Comparison of ENCODE assay signal across 16 mouse cellular contexts in the genomic region with DNA sequence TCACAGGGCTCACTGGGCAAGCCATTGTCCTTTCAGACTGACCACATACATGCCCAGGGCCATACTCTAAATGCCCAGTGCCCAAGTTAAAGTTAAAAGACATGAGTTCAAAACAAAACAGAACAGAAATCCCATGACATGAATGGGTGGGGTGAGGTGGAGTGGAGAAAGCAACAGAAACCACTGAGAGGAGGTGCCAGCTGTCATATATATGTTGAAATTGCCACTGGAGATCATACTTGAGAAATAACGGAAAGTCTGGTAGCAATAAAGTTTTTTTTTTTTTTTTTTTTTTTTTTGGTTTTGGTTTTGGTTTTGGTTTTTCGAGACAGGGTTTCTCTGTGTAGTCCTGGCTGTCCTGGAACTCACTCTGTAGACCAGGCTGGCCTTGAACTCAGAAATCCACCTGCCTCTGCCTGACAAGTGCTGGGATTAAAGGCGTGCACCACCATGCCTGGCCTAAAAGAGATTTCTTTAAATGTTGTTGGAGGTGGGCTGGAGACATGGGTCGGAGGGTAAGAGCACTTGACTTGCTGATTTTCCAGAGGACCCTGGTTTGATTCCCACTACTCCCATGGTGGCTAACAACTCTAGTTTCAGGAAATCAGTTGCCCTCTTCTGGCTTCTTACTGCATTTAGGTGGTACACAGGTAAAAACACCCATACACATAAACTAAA. TPM values are rescaled to one million over a fixed set of nuclear protein-coding genes. Genes with fewer than 3 reads are reported as not detected.
DNase-seq lines count a peak whose midpoint lies in the region; ATAC-seq and TF ChIP-seq lines count a peak whose summit lies in the region.
"Had no signal": no experiment of that assay in that cellular context is flagged by ENCODE, and none has a peak within 500 bp of the region (broad histone marks: within the 10 kb centered on the region; RNA-seq: fewer than 3 reads in every experiment).

No protein-coding gene starts in this region.

- H3K9ac ChIP-seq in heart, adult 2 months (ENCODE audit: low read depth, low read length) = no peak overlapping the region
- no peak overlapping the region for H3K9ac ChIP-seq in midbrain, embryonic 11.5 days (ENCODE audit: low read length)
- H3K9ac ChIP-seq in forebrain, embryonic 11.5 days (ENCODE audit: low read length) = no peak overlapping the region
- H3K9ac ChIP-seq: limb, embryonic 13.5 days; neural tube, embryonic 15.5 days had no signal

- intact Hi-C loops in heart, adult 2 months (cut with DNase I) = loop anchor here (10.0 kb wide), 2 partner anchors 241 to 381 kb away; no protein-coding TSS in a partner anchor

- ATAC-seq in common myeloid progenitor, adult 5-6 weeks (replicated peaks; ENCODE audit: low read depth, poor library complexity, severe bottlenecking) = 0 out of 2 replicates have a peak, but pooled peaks have one; percentile 19
- ATAC-seq in midbrain, embryonic 11.5 days (ENCODE audit: low FRiP score) = no peak
- ATAC-seq in forebrain, embryonic 11.5 days (replicated peaks; ENCODE audit: low FRiP score) = no peak

- no peak for TF ChIP-seq CTCF in heart, adult 2 months (IDR thresholded peaks at IDR 0.05)

- peak overlapping the region; percentile 36; the same call in 1 of the 2 replicates for H3K27ac ChIP-seq in heart, embryonic 10.5 days
- H3K27ac ChIP-seq in heart, adult 2 months = no peak overlapping the region
- H3K27ac ChIP-seq in midbrain, embryonic 11.5 days (ENCODE audit: low read depth, low read length) = no peak overlapping the region
- no peak overlapping the region for H3K27ac ChIP-seq in forebrain, embryonic 11.5 days (ENCODE audit: low read depth, low read length)
- H3K27ac ChIP-seq: hindbrain, embryonic 10.5 days; limb, embryonic 13.5 days; neural tube, embryonic 15.5 days had no signal

- no peak for DNase-seq in heart, embryonic 10.5 days (ENCODE audit: low spot score)
- DNase-seq in heart, adult 2 months = no peak
- peak; percentile 61 for DNase-seq in CD4-positive, CD25-positive, alpha-beta regulatory T cell, adult 2 months (ENCODE audit: low read depth, low spot score)
- DNase-seq in midbrain, embryonic 11.5 days (ENCODE audit: low spot score, missing footprints) = no peak
- DNase-seq in forebrain, embryonic 11.5 days (ENCODE audit: low spot score) = no peak
- no peak for DNase-seq in right cerebral cortex, postnatal 4 days
- DNase-seq: cerebellum, adult 9-11 months; gastrocnemius, postnatal 36 days; kidney, adult 18-20 months; lung, postnatal 4 days; right cerebral cortex, adult 18-20 months had no signal

- 88% methylated on average over 4 of the region's 4 CpGs for WGBS in heart, embryonic 10.5 days
- 82% methylated on average over 4 of the region's 4 CpGs for WGBS in heart, adult 2 months
- WGBS in midbrain, embryonic 11.5 days = 83% methylated on average over 4 of the region's 4 CpGs
- WGBS in forebrain, embryonic 11.5 days = 82% methylated on average over 4 of the region's 4 CpGs

- H3K9me3 ChIP-seq in heart, embryonic 10.5 days = no peaks in the 10 kb centered on the region
- no peaks in the 10 kb centered on the region for H3K9me3 ChIP-seq in megakaryocyte, embryonic 14.5 days
- H3K9me3 ChIP-seq in midbrain, embryonic 11.5 days (ENCODE audit: control insufficient read depth, low read length) = no peaks in the 10 kb centered on the region
- no peaks in the 10 kb centered on the region for H3K9me3 ChIP-seq in forebrain, embryonic 11.5 days (ENCODE audit: control insufficient read depth, low read length)
- H3K9me3 ChIP-seq: hindbrain, embryonic 10.5 days; limb, embryonic 13.5 days; neural tube, embryonic 15.5 days had no signal

- H3K36me3 ChIP-seq in heart, embryonic 10.5 days = no peaks in the 10 kb centered on the region
- no peaks in the 10 kb centered on the region for H3K36me3 ChIP-seq in heart, adult 2 months (ENCODE audit: control insufficient read depth, insufficient read depth, low read length)
- H3K36me3 ChIP-seq in megakaryocyte, embryonic 14.5 days (replicated peaks; ENCODE audit: low read length) = no peaks in the 10 kb centered on the region
- no peaks in the 10 kb centered on the region for H3K36me3 ChIP-seq in midbrain, embryonic 11.5 days (ENCODE audit: control insufficient read depth, insufficient read depth, low read length)
- H3K36me3 ChIP-seq in forebrain, embryonic 11.5 days (ENCODE audit: control insufficient read depth, insufficient read depth, low read length) = no peaks in the 10 kb centered on the region
- H3K36me3 ChIP-seq: hindbrain, embryonic 10.5 days; limb, embryonic 13.5 days had no signal

- no peaks in the 10 kb centered on the region for H3K79me2 ChIP-seq in heart, adult 2 months (replicated peaks; ENCODE audit: control insufficient read depth, insufficient read depth, low read length)

- no peak overlapping the region for H3K4me2 ChIP-seq in midbrain, embryonic 11.5 days
- no peak overlapping the region for H3K4me2 ChIP-seq in forebrain, embryonic 11.5 days (ENCODE audit: low read depth, low read length, severe bottlenecking)
- H3K4me2 ChIP-seq: limb, embryonic 13.5 days; neural tube, embryonic 15.5 days had no signal

- TF ChIP-seq POLR2A in heart, adult 2 months (IDR thresholded peaks at IDR 0.05; ENCODE audit: insufficient read depth, low read depth, low read length) = no peak

- no peaks in the 10 kb centered on the region for H3K27me3 ChIP-seq in heart, embryonic 10.5 days (ENCODE audit: insufficient read depth, poor library complexity, severe bottlenecking)
- H3K27me3 ChIP-seq in heart, adult 2 months (ENCODE audit: control insufficient read depth, insufficient read depth, low read length) = no peaks in the 10 kb centered on the region
- H3K27me3 ChIP-seq in megakaryocyte, embryonic 14.5 days (replicated peaks) = peaks cover 8% of the 10 kb centered on the region
- no peaks in the 10 kb centered on the region for H3K27me3 ChIP-seq in midbrain, embryonic 11.5 days (ENCODE audit: control insufficient read depth, insufficient read depth, low read length)
- H3K27me3 ChIP-seq in forebrain, embryonic 11.5 days (ENCODE audit: control insufficient read depth, insufficient read depth, low read length) = no peaks in the 10 kb centered on the region
- H3K27me3 ChIP-seq: limb, embryonic 13.5 days; neural tube, embryonic 15.5 days had no signal

- no peak overlapping the region for H3K4me3 ChIP-seq in heart, embryonic 10.5 days
- no peak overlapping the region for H3K4me3 ChIP-seq in heart, adult 2 months
- H3K4me3 ChIP-seq in megakaryocyte, embryonic 14.5 days (replicated peaks) = peak overlapping the region; percentile 6
- H3K4me3 ChIP-seq in midbrain, embryonic 11.5 days (ENCODE audit: low read depth, low read length) = no peak overlapping the region
- no peak overlapping the region for H3K4me3 ChIP-seq in forebrain, embryonic 11.5 days (ENCODE audit: low read depth, low read length)
- H3K4me3 ChIP-seq: hindbrain, embryonic 10.5 days; limb, embryonic 13.5 days; neural tube, embryonic 15.5 days had no signal

- H3K4me1 ChIP-seq in heart, embryonic 10.5 days = peaks cover 34% of the 10 kb centered on the region
- H3K4me1 ChIP-seq in heart, adult 2 months (ENCODE audit: control insufficient read depth, insufficient read depth, low read length) = no peaks in the 10 kb centered on the region
- H3K4me1 ChIP-seq in megakaryocyte, embryonic 14.5 days = peaks cover 55% of the 10 kb centered on the region
- H3K4me1 ChIP-seq in midbrain, embryonic 11.5 days (ENCODE audit: control insufficient read depth, insufficient read depth, low read length) = no peaks in the 10 kb centered on the region
- no peaks in the 10 kb centered on the region for H3K4me1 ChIP-seq in forebrain, embryonic 11.5 days (replicated peaks; ENCODE audit: control insufficient read depth, insufficient read depth, low read length)
- H3K4me1 ChIP-seq: limb, embryonic 13.5 days; neural tube, embryonic 15.5 days had no signal

- no peak for TF ChIP-seq EP300 in heart, adult 2 months (IDR thresholded peaks at IDR 0.05; ENCODE audit: insufficient read depth, low read depth, low read length)

RNA-seq across cellular contexts. Expression of gene Rnf130, which starts 41.1 kb away (rescaled TPM):
- 27.1 and 31.6 TPM in 2 replicates for polyA plus RNA-seq in heart, embryonic 10.5 days (2016; fragmentation: Nextera tagmentation; extraction: Ambion mirVana)
- total RNA-seq in heart, adult 2 months (2021) = 10 to 100 TPM; 49.5 to 53.2 TPM
- 26.6 and 31.8 TPM in 2 replicates for polyA plus RNA-seq in heart, adult 2 months (2012; rRNA removed)
- 226 and 240 TPM in 2 replicates for total RNA-seq in common myeloid progenitor, adult 5-6 weeks (2017)
- 23.9 and 25.1 TPM in 2 replicates for polyA plus RNA-seq in megakaryocyte, embryonic 14.5 days (2012; ENCODE audit: insufficient read depth, low replicate concordance)
- 90.9 and 91.0 TPM in 2 replicates for polyA plus RNA-seq in midbrain, embryonic 11.5 days (2014; fragmentation: Nextera tagmentation; extraction: Ambion mirVana)
- polyA plus RNA-seq in forebrain, embryonic 11.5 days (2014; fragmentation: Nextera tagmentation; extraction: Ambion mirVana) = 92.3 and 92.5 TPM in 2 replicates
